Comparison of ENCODE assay signal across 10 mouse cellular contexts in the genomic region with DNA sequence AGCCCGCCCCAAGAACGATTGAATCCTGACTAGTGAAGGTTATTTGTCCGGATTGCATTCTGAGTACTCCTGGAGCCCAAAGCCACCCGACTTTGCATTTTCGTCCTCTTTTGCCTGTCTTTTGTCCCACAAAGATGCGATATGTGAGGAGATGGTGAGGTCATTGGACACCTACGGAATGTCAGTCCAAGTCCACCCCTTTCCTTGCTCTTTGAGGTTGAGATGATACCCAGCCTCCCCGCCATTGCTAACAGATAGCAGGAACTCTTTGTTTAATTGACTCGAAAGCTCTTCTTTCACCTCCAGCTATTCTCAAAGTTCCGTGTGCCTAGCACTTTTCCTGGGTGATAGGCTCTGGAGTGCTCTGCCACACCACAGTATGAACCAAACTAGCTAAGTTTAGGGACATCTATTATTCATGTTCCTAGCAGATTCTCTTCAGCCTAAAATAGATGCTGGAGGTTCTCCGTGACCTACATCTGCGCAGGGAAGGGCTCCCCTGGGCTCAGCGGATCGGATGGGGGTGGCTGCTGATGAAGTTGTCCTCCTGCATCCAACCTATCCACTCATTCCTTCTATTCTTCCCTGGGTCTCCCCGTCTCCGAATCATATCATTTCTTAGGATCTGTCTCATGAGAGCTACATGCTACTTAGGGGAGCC. TPM values are rescaled to one million over a fixed set of nuclear protein-coding genes. Genes with fewer than 3 reads are reported as not detected.
A peak's percentile ranks its signal among the peaks of the same experiment; 100 is the strongest.
DNase-seq lines count a peak whose midpoint lies in the region; ATAC-seq lines count a peak whose summit lies in the region.
"Had no signal": no experiment of that assay in that cellular context is flagged by ENCODE, and none has a peak within 500 bp of the region (broad histone marks: within the 10 kb centered on the region; RNA-seq: fewer than 3 reads in every experiment).

No protein-coding gene starts in this region.

- no peak overlapping the region for H3K9ac ChIP-seq in kidney, embryonic 15.5 days
- peak overlapping the region; percentile 61 for H3K9ac ChIP-seq in hindbrain, embryonic 14.5 days
- H3K9ac ChIP-seq in neural tube, embryonic 12.5 days, result peak overlapping the region; percentile 44

- peaks cover 89% of the 10 kb centered on the region for H3K27me3 ChIP-seq in kidney, embryonic 15.5 days
- H3K27me3 ChIP-seq in hindbrain, embryonic 14.5 days (ENCODE audit: control insufficient read depth, insufficient read depth, low read length), result peaks cover 56% of the 10 kb centered on the region
- H3K27me3 ChIP-seq in neural tube, embryonic 12.5 days (replicated peaks), result peaks cover 67% of the 10 kb centered on the region

- ATAC-seq in kidney, embryonic 15.5 days (replicated peaks; ENCODE audit: low FRiP score), result no peak
- ATAC-seq in hindbrain, embryonic 14.5 days (ENCODE audit: low FRiP score), result no peak
- 0 out of 2 replicates have a peak, but pooled peaks have one; percentile 1 for ATAC-seq in neural tube, embryonic 12.5 days (ENCODE audit: low FRiP score, low read depth)

- no peak for DNase-seq in kidney, adult 9 months
- peak; percentile 18 for DNase-seq in embryo, embryonic 9.5 days (ENCODE audit: extremely low spot score)
- DNase-seq in hindbrain, embryonic 14.5 days (ENCODE audit: low spot score), result peak; percentile 51
- no peak for DNase-seq in adrenal gland, postnatal 25 days
- no peak for DNase-seq in spleen, postnatal 14 days (ENCODE audit: low spot score in 2 of 2)
- DNase-seq in lung, postnatal 14 days, result no peak

- no peaks in the 10 kb centered on the region for H3K36me3 ChIP-seq in kidney, embryonic 15.5 days
- H3K36me3 ChIP-seq in hindbrain, embryonic 14.5 days (replicated peaks; ENCODE audit: control insufficient read depth, insufficient read depth), result no peaks in the 10 kb centered on the region
- H3K36me3 ChIP-seq in neural tube, embryonic 12.5 days, result no peaks in the 10 kb centered on the region

- peak overlapping the region; percentile 37 for H3K4me3 ChIP-seq in kidney, embryonic 15.5 days (replicated peaks)
- peak overlapping the region; percentile 37 for H3K4me3 ChIP-seq in hindbrain, embryonic 14.5 days (replicated peaks; ENCODE audit: low read length)
- H3K4me3 ChIP-seq in neural tube, embryonic 12.5 days, result peak overlapping the region; percentile 32
- H3K4me3 ChIP-seq: megakaryocyte, embryonic 14.5 days had no signal

- H3K27ac ChIP-seq in kidney, embryonic 15.5 days, result no peak overlapping the region
- peak overlapping the region; percentile 80 for H3K27ac ChIP-seq in hindbrain, embryonic 14.5 days
- peak overlapping the region; percentile 37; the same call in 1 of the 2 replicates for H3K27ac ChIP-seq in neural tube, embryonic 12.5 days

- peak overlapping the region; percentile 59 for H3K4me2 ChIP-seq in kidney, embryonic 15.5 days
- peak overlapping the region; percentile 63 for H3K4me2 ChIP-seq in hindbrain, embryonic 14.5 days (replicated peaks)
- H3K4me2 ChIP-seq in neural tube, embryonic 12.5 days (replicated peaks), result peak overlapping the region; percentile 65

- H3K9me3 ChIP-seq in kidney, embryonic 15.5 days (replicated peaks), result no peaks in the 10 kb centered on the region
- no peaks in the 10 kb centered on the region for H3K9me3 ChIP-seq in hindbrain, embryonic 14.5 days (ENCODE audit: control insufficient read depth, low read length)
- H3K9me3 ChIP-seq in neural tube, embryonic 12.5 days, result no peaks in the 10 kb centered on the region

- peaks cover 29% of the 10 kb centered on the region for H3K4me1 ChIP-seq in kidney, embryonic 15.5 days
- peaks cover 13% of the 10 kb centered on the region; the same call in 1 of the 2 replicates for H3K4me1 ChIP-seq in hindbrain, embryonic 14.5 days (replicated peaks; ENCODE audit: control insufficient read depth, insufficient read depth, low read length)
- peaks cover 21% of the 10 kb centered on the region for H3K4me1 ChIP-seq in neural tube, embryonic 12.5 days
- H3K4me1 ChIP-seq: megakaryocyte, embryonic 14.5 days had no signal

- 1% methylated on average over 16 of the region's 16 CpGs for WGBS in kidney, embryonic 15.5 days
- 2% methylated on average over 16 of the region's 16 CpGs for WGBS in hindbrain, embryonic 14.5 days
- WGBS in neural tube, embryonic 12.5 days, result 2% methylated on average over 16 of the region's 16 CpGs

RNA-seq across cellular contexts. Expression of a gene that starts 2.6 kb away (rescaled TPM):
- 0.08 TPM in 1 of 2 replicates, not detected in the other for polyA plus RNA-seq in kidney, embryonic 15.5 days (2015; fragmentation: Nextera tagmentation; extraction: Ambion mirVana)
- polyA plus RNA-seq in hindbrain, embryonic 14.5 days (2014; fragmentation: Nextera tagmentation; extraction: Ambion mirVana), result 27.9 and 38.2 TPM in 2 replicates
- polyA plus RNA-seq in neural tube, embryonic 12.5 days (2016; fragmentation: Nextera tagmentation; extraction: Ambion mirVana), result 19.0 and 23.3 TPM in 2 replicates
- total RNA-seq in adrenal gland, postnatal 25 days (2021), result not detected in 2 replicates
- total RNA-seq: heart, postnatal 25 days had no signal

Comparison
In these comparisons a context has a peak if more than half of its experiments do, and no peak if none do; other contexts are left out.
1. DNase-seq: peak in embryo, embryonic 9.5 days (single experiment) and hindbrain, embryonic 14.5 days (single experiment); none in kidney, adult 9 months (single experiment), adrenal gland, postnatal 25 days (single experiment), spleen, postnatal 14 days (0 of 2) and lung, postnatal 14 days (single experiment).
2. RNA of a gene that starts 2.6 kb away (polyA plus RNA-seq): 27.9 to 38.2 TPM in hindbrain, embryonic 14.5 days and 19.0 to 23.3 TPM in neural tube, embryonic 12.5 days; 0.08 TPM in kidney, embryonic 15.5 days; every median in the first group is over 10 times any median in the second.
3. Peak in every context shown above with its lines, with median percentiles within 50 percentile points of each other: H3K4me2 ChIP-seq and H3K4me3 ChIP-seq.